Mouse (Mus musculus): Measurements from ENCODE around the gene Cdc27. TPM values are rescaled to one million over a fixed set of nuclear protein-coding genes. Genes with fewer than 3 reads are reported as not detected.

Gene Cdc27
- polyA plus RNA-seq, 1 experiment from 2014 or later = 37.4 TPM

GRCm38 (mm10) chr11:104469371-104469835 is 81.0 kb downstream of the Cdc27 start:
- peak; percentile 100 for ATAC-seq (ENCODE audit: insufficient number of reproducible peaks, low FRiP score, low TSS enrichment, low read depth)
- Histone ChIP-seq H3K27me3 (no peaks in the 10 kb centered on the region), H3K4me2 (replicated peaks) (peak overlapping the region; percentile 70), H3K4me1 (peaks cover 13% of the 10 kb centered on the region; the same call in 1 of the 2 replicates), H3K9ac (peak overlapping the region; percentile 91), H3K27ac (replicated peaks) (0 out of 2 replicates have a peak overlapping the region, but pooled peaks have one; percentile 65), H3K9me3 (replicated peaks) (no peaks in the 10 kb centered on the region), H3K36me3 (0 out of 2 replicates have a peak, but pooled peaks cover under 1% of the 10 kb centered on the region), H3K4me3 (replicated peaks) (peak overlapping the region; percentile 96)
- WGBS = under 1% methylated on average over 19 of the region's 19 CpGs

- no peaks in the 10 kb centered on the region for H3K27me3 ChIP-seq
- peak within 1 kb of the TSS; percentile 70 for H3K4me2 ChIP-seq (replicated peaks)
- H3K9ac ChIP-seq = peak within 1 kb of the TSS; percentile 91
- peak; percentile 75 for ATAC-seq (ENCODE audit: insufficient number of reproducible peaks, low FRiP score, low TSS enrichment, low read depth)
- H3K4me3 ChIP-seq (replicated peaks) = peak within 1 kb of the TSS; percentile 96
- H3K36me3 ChIP-seq = 0 out of 2 replicates have a peak, but pooled peaks cover 4% of the 10 kb centered on the region
- no peaks in the 10 kb centered on the region for H3K9me3 ChIP-seq (replicated peaks)
- peak within 1 kb of the TSS; percentile 65; the same call in 1 of the 2 replicates for H3K27ac ChIP-seq (replicated peaks)
- under 1% methylated on average over 61 of the region's 69 CpGs for WGBS
- H3K4me1 ChIP-seq = peaks cover 13% of the 10 kb centered on the region; the same call in 1 of the 2 replicates
Observed at GRCm38 (mm10) chr11:104468751-104469268, 81.6 kb downstream of the Cdc27 start, which contains the start of gene Kansl1. TSS of gene Kansl1 (minus strand) at chr11:104468861.

- Histone ChIP-seq H3K27ac (replicated peaks) (no peak overlapping the region), H3K4me1 (peaks cover 13% of the 10 kb centered on the region; the same call in 1 of the 2 replicates), H3K4me3 (replicated peaks) (no peak overlapping the region), H3K9ac (no peak overlapping the region), H3K27me3 (no peaks in the 10 kb centered on the region), H3K36me3 (peaks cover 10% of the 10 kb centered on the region; the same call in 1 of the 2 replicates), H3K9me3 (replicated peaks) (no peaks in the 10 kb centered on the region), H3K4me2 (replicated peaks) (no peak overlapping the region)
- no peak for ATAC-seq (ENCODE audit: insufficient number of reproducible peaks, low FRiP score, low TSS enrichment, low read depth)
- WGBS = 71% methylated on average over 5 of the region's 5 CpGs
Observed at GRCm38 (mm10) chr11:104467698-104468097, 82.7 kb downstream of the Cdc27 start.

- no peak overlapping the region for H3K4me2 ChIP-seq (replicated peaks)
- no peak for ATAC-seq (ENCODE audit: insufficient number of reproducible peaks, low FRiP score, low TSS enrichment, low read depth)
- no peaks in the 10 kb centered on the region for H3K9me3 ChIP-seq (replicated peaks)
- H3K4me1 ChIP-seq = 0 out of 2 replicates have a peak, but pooled peaks cover under 1% of the 10 kb centered on the region
- H3K4me3 ChIP-seq (replicated peaks) = no peak overlapping the region
- no peak overlapping the region for H3K27ac ChIP-seq (replicated peaks)
- H3K9ac ChIP-seq = no peak overlapping the region
- H3K36me3 ChIP-seq = peaks cover 15% of the 10 kb centered on the region; the same call in 1 of the 2 replicates
- H3K27me3 ChIP-seq = no peaks in the 10 kb centered on the region
Observed at GRCm38 (mm10) chr11:104461551-104461950, 88.9 kb downstream of the Cdc27 start.

- peaks cover 15% of the 10 kb centered on the region; the same call in 1 of the 2 replicates for H3K36me3 ChIP-seq
Observed at GRCm38 (mm10) chr11:104459671-104460070, 90.7 kb downstream of the Cdc27 start.

GRCm38 (mm10) chr11:104458507-104458906 is 91.9 kb downstream of the Cdc27 start:
- 80% methylated on average over 2 of the region's 2 CpGs for WGBS

More at GRCm38 (mm10) chr11:104459671-104460070, 90.7 kb downstream of the Cdc27 start:
- no peak overlapping the region for H3K4me2 ChIP-seq (replicated peaks)
- H3K27me3 ChIP-seq = no peaks in the 10 kb centered on the region
- 94% methylated on average over 2 of the region's 2 CpGs for WGBS
- no peaks in the 10 kb centered on the region for H3K4me1 ChIP-seq
- ATAC-seq (ENCODE audit: insufficient number of reproducible peaks, low FRiP score, low TSS enrichment, low read depth) = no peak
- no peaks in the 10 kb centered on the region for H3K9me3 ChIP-seq (replicated peaks)
- H3K27ac ChIP-seq (replicated peaks) = no peak overlapping the region
- H3K4me3 ChIP-seq (replicated peaks) = no peak overlapping the region
- H3K9ac ChIP-seq = no peak overlapping the region

More at GRCm38 (mm10) chr11:104458507-104458906, 91.9 kb downstream of the Cdc27 start:
- H3K27ac ChIP-seq (replicated peaks) = no peak overlapping the region
- H3K9me3 ChIP-seq (replicated peaks) = no peaks in the 10 kb centered on the region
- no peak overlapping the region for H3K4me3 ChIP-seq (replicated peaks)
- no peaks in the 10 kb centered on the region for H3K27me3 ChIP-seq
- no peaks in the 10 kb centered on the region for H3K4me1 ChIP-seq
- no peak for ATAC-seq (ENCODE audit: insufficient number of reproducible peaks, low FRiP score, low TSS enrichment, low read depth)
- H3K4me2 ChIP-seq (replicated peaks) = no peak overlapping the region
- H3K9ac ChIP-seq = no peak overlapping the region
- peaks cover 10% of the 10 kb centered on the region; the same call in 1 of the 2 replicates for H3K36me3 ChIP-seq

Other genes starting within 250 kb of the Cdc27 start
- gene Kansl1, start 81.8 kb downstream of the Cdc27 start, polyA plus RNA-seq (2015; fragmentation: Nextera tagmentation; extraction: Ambion mirVana) = 23.2 and 25.5 TPM in 2 replicates
- gene Myl4, start within 50 bp of the Cdc27 start, polyA plus RNA-seq (2015; fragmentation: Nextera tagmentation; extraction: Ambion mirVana) = 261 and 347 TPM in 2 replicates
- 5.2 TPM in 2 replicates for gene Itgb3, start 57.4 kb upstream of the Cdc27 start, polyA plus RNA-seq (2015; fragmentation: Nextera tagmentation; extraction: Ambion mirVana)
- gene Gm11639, start 135.1 kb upstream of the Cdc27 start, polyA plus RNA-seq (2015; fragmentation: Nextera tagmentation; extraction: Ambion mirVana) = 0.01 TPM in 2 replicates

Data from embryonic facial prominence, embryonic 15.5 days (tissue).